Mouse (Mus musculus) stomach, embryonic 14.5 days (tissue): ENCODE data around the gene Oas1f. TPM values are rescaled to one million over a fixed set of nuclear protein-coding genes. Genes with fewer than 3 reads are reported as not detected.
"Not testable (repeated sequence)": the region's sequence is repeated elsewhere in the genome, so short reads cannot be mapped to it uniquely, and the experiment has no call there.

Experiments
- ATAC-seq: fragments of 200-750 bp; cut with Nextera tagmentation; 2 replicates; pipeline ENCODE4 v1.8.0; 2017; ENCODE audit warnings: low read depth, moderate TSS enrichment; ENCODE audit not compliant: insufficient number of reproducible peaks, insufficient read depth, low FRiP score
- H3K27ac ChIP-seq: fragments of 300-500 bp; sonication (generic); 2 replicates; pipeline ENCODE4 v1.5.1; 2014; ENCODE audit warnings: mild to moderate bottlenecking, low read length, moderate library complexity, mixed read lengths
- H3K27me3 ChIP-seq: fragments of 300-500 bp; sonication (generic); 2 replicates; pipeline ENCODE4 v1.6.1; 2014; ENCODE audit warnings: low read length, control low read depth, mixed read lengths; ENCODE audit not compliant: control insufficient read depth, insufficient read depth
- H3K36me3 ChIP-seq: fragments of 300-500 bp; sonication (generic); 2 replicates; pipeline ENCODE4 v1.6.1; 2014; ENCODE audit warnings: mild to moderate bottlenecking, control low read depth, low read length, moderate library complexity, mixed read lengths; ENCODE audit not compliant: control insufficient read depth, insufficient read depth
- H3K4me1 ChIP-seq: fragments of 300-500 bp; sonication (generic); 2 replicates; pipeline ENCODE4 v1.6.1; 2014; ENCODE audit warnings: low read length, control low read depth, mixed read lengths; ENCODE audit not compliant: control insufficient read depth, insufficient read depth
- H3K4me2 ChIP-seq: fragments of 300-500 bp; sonication (generic); replicated peaks from 2 replicates; pipeline ENCODE4 v1.6.1; 2014; ENCODE audit warnings: low read depth, low read length, control low read depth
- H3K4me3 ChIP-seq: fragments of 300-500 bp; sonication (generic); 2 replicates; pipeline ENCODE4 v1.5.1; 2014; ENCODE audit warnings: low read depth, low read length, control low read depth
- H3K9ac ChIP-seq: fragments of 300-500 bp; sonication (generic); replicated peaks from 2 replicates; pipeline ENCODE4 v1.6.1; 2014; ENCODE audit warnings: low read depth, mild to moderate bottlenecking, control low read depth, low read length, moderate library complexity, mixed read lengths
- H3K9me3 ChIP-seq: fragments of 300-500 bp; sonication (generic); 2 replicates; pipeline ENCODE4 v1.6.1; 2016; ENCODE audit warnings: low read depth, low read length, control low read depth; ENCODE audit not compliant: control insufficient read depth
- WGBS: fragments of 180-500 bp; shearing (Covaris S2); extraction: QIAGEN DNeasy Blood & Tissue Kit; methylation state at CpG from one replicate; pipeline ENCODE4 v1.1.7; 2014; 5-methylcytosine and 5-hydroxymethylcytosine counted together
- polyA plus RNA-seq: library from polyadenylated mRNA; unstranded; fragments of >200 nt; fragmentation: Nextera tagmentation; extraction: Ambion mirVana; gene quantifications from 2 replicates; pipeline ENCODE4 v1.2.1, GENCODE M21; 2014

Oas1f gene
- polyA plus RNA-seq, 1 experiment from 2014 or later = 0.35 TPM

GRCm38 (mm10) chr5:120894692-120895091 lies 47.5 kb downstream of the Oas1f start:
- H3K4me3 ChIP-seq, H3K36me3 ChIP-seq, H3K9me3 ChIP-seq, H3K27ac ChIP-seq, H3K27me3 ChIP-seq, H3K4me2 ChIP-seq, H3K4me1 ChIP-seq, ATAC-seq, H3K9ac ChIP-seq: not testable (repeated sequence)
- 65% methylated on average over 2 of the region's 2 CpGs for WGBS

DNA sequence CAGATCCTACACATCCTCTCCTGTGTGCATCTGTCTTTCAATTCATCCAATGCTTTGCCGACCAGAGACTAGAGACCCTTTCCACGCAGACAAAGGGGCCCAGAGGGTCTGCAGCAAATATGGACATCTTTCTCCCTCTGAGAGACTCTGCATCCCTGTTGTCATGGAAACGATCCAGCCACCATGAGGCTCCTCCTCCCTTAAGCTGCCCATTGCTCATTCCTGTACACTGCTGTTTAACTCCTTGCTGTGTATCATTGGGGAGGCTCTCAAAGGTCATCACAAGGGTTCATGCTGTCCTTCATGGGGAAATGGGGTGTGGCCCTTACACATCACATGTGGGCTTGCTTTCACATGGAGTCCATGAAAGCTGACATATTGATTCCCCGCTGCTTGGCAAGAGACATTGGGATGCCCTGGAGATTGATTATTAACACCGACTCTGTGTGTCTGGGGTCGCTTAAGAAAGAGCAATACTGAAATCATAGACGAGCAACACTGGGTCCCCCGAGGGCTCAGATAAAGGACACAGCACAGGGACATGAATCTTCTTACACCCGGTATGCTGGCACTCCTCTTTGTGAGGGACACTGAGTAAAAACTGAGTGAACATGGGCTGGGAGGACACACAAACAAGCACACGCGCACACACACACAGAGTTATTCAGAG lies 48.2 kb downstream of the Oas1f start:
- WGBS = 87% methylated on average over 11 of the region's 11 CpGs
- no peaks in the 10 kb centered on the region for H3K9me3 ChIP-seq

DNA sequence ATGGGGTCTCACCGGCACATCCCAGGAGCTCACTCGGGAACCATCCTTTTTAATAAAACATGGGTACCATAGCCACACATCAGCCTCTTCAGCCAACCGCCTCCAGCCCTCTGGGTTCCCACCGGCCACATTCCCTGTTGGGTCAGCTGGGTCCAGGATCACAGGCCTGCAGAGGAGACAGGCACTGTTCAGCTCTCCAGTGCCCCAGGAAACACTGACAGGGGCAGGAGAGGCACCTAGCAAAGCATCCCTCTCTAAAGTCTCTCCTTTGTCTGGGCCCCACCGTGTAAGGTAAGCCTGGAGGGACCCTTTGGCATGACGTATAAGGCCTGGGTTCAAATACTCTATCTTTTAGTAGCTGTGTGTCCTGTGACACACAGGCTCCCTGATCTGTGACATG lies 51.1 kb downstream of the Oas1f start:
- Histone ChIP-seq H3K4me1 (no peaks in the 10 kb centered on the region), H3K4me3 (no peak overlapping the region), H3K36me3 (no peaks in the 10 kb centered on the region), H3K9me3 (no peaks in the 10 kb centered on the region), H3K9ac (no peak overlapping the region), H3K27me3 (no peaks in the 10 kb centered on the region), H3K4me2 (no peak overlapping the region), H3K27ac (no peak overlapping the region)
- WGBS = 83% methylated on average over 6 of the region's 6 CpGs
- no peak for ATAC-seq

More for the DNA sequence above, 48.2 kb downstream of the Oas1f start:
- H3K27me3 ChIP-seq = no peaks in the 10 kb centered on the region
- no peak overlapping the region for H3K9ac ChIP-seq
- H3K4me1 ChIP-seq = no peaks in the 10 kb centered on the region
- H3K4me3 ChIP-seq = no peak overlapping the region
- H3K27ac ChIP-seq = no peak overlapping the region
- no peak overlapping the region for H3K4me2 ChIP-seq
- no peaks in the 10 kb centered on the region for H3K36me3 ChIP-seq
- ATAC-seq = no peak

GRCm38 (mm10) chr5:120898726-120899125 lies 51.6 kb downstream of the Oas1f start:
- Histone ChIP-seq H3K4me1 (no peaks in the 10 kb centered on the region), H3K4me3 (no peak overlapping the region), H3K36me3 (no peaks in the 10 kb centered on the region), H3K9me3 (no peaks in the 10 kb centered on the region), H3K27ac (no peak overlapping the region), H3K27me3 (no peaks in the 10 kb centered on the region), H3K4me2 (no peak overlapping the region), H3K9ac (no peak overlapping the region)
- no peak for ATAC-seq

DNA sequence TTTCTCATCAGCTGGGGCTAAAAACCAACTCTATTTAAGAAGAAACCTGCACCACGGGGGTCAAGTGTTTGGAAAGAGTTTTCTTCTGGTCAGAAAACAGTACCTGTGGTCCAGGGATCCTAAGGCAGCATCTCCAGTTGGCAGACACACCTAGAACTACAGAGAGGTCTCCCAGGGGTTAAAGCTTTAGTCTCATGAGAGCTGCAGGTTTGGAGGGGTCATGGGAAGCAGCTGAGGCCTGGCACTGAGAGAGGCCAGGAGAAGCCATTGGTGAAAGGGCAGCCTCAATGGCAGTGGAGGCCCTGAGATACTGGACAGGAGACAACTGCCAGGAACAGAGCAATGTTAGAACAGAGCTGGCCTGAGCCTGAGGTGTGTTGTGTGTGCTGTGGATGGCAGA lies 53.5 kb downstream of the Oas1f start:
- H3K4me3 ChIP-seq = no peak overlapping the region
- ATAC-seq = no peak
- H3K9ac ChIP-seq = no peak overlapping the region
- H3K9me3 ChIP-seq = no peaks in the 10 kb centered on the region
- H3K4me1 ChIP-seq = no peaks in the 10 kb centered on the region
- H3K27ac ChIP-seq = no peak overlapping the region
- H3K4me2 ChIP-seq = no peak overlapping the region
- no peaks in the 10 kb centered on the region for H3K27me3 ChIP-seq
- WGBS = 54% methylated on average over 1 of the region's 1 CpGs
- no peaks in the 10 kb centered on the region for H3K36me3 ChIP-seq

GRCm38 (mm10) chr5:120902056-120902455 lies 54.9 kb downstream of the Oas1f start:
- H3K9ac ChIP-seq = no peak overlapping the region
- H3K9me3 ChIP-seq = no peaks in the 10 kb centered on the region
- H3K36me3 ChIP-seq = no peaks in the 10 kb centered on the region
- H3K4me3 ChIP-seq = no peak overlapping the region
- H3K4me2 ChIP-seq = no peak overlapping the region
- no peak overlapping the region for H3K27ac ChIP-seq
- ATAC-seq = no peak
- no peaks in the 10 kb centered on the region for H3K27me3 ChIP-seq
- 92% methylated on average over 5 of the region's 5 CpGs for WGBS
- H3K4me1 ChIP-seq = no peaks in the 10 kb centered on the region

- not testable (repeated sequence) for H3K27me3 ChIP-seq, H3K9me3 ChIP-seq, H3K4me1 ChIP-seq, ATAC-seq, H3K27ac ChIP-seq, H3K4me3 ChIP-seq, H3K4me2 ChIP-seq, H3K9ac ChIP-seq, H3K36me3 ChIP-seq
- 36% methylated on average over 8 of the region's 12 CpGs for WGBS
These were observed 59.9 kb downstream of the Oas1f start, which contains the start of gene Oas1a for GRCm38 (mm10) chr5:120906791-120907733. TSS of gene Oas1a (minus strand) at chr5:120907521.
